Mouse (Mus musculus): ENCODE measurements around the gene Fbh1. TPM values are rescaled to one million over a fixed set of nuclear protein-coding genes. Genes with fewer than 3 reads are reported as not detected.

Fbh1 gene
- 66.8 TPM for polyA plus RNA-seq (2015; fragmentation: Illumina TruSeq; extraction: RNeasy Lipid Tissue Mini Kit (QIAGEN cat#74804); ENCODE audit: low read depth, low replicate concordance)

GRCm38 (mm10) chr2:11777091-11778068 is at the start of gene Fbh1, which contains the start of gene Ankrd16:
TSS of gene Fbh1 (minus strand) at chr2:11777582.
TSS of gene Ankrd16 (plus strand) at chr2:11777876.

GRCm38 (mm10) chr2:11705201-11706025 is 72.0 kb downstream of the Fbh1 start, which contains the start of gene Il15ra:
TSS of gene Il15ra (plus strand) at chr2:11705290.

Other genes with a start within 250 kb of the Fbh1 start
- gene Pfkfb3, start 223.5 kb downstream of the Fbh1 start, polyA plus RNA-seq (2015; fragmentation: Illumina TruSeq; extraction: RNeasy Lipid Tissue Mini Kit (QIAGEN cat#74804); ENCODE audit: low read depth, low replicate concordance), result 26.8 TPM
- 89.6 TPM for gene Rbm17, start 173.4 kb downstream of the Fbh1 start, polyA plus RNA-seq (2015; fragmentation: Illumina TruSeq; extraction: RNeasy Lipid Tissue Mini Kit (QIAGEN cat#74804); ENCODE audit: low read depth, low replicate concordance)
- gene Gm17490, start 151.3 kb downstream of the Fbh1 start, polyA plus RNA-seq (2015; fragmentation: Illumina TruSeq; extraction: RNeasy Lipid Tissue Mini Kit (QIAGEN cat#74804); ENCODE audit: low read depth, low replicate concordance), result not detected
- 0.09 TPM for gene Il2ra, start 134.8 kb downstream of the Fbh1 start, polyA plus RNA-seq (2015; fragmentation: Illumina TruSeq; extraction: RNeasy Lipid Tissue Mini Kit (QIAGEN cat#74804); ENCODE audit: low read depth, low replicate concordance)
- gene Il15ra, start 72.3 kb downstream of the Fbh1 start, polyA plus RNA-seq (2015; fragmentation: Illumina TruSeq; extraction: RNeasy Lipid Tissue Mini Kit (QIAGEN cat#74804); ENCODE audit: low read depth, low replicate concordance), result 11.9 TPM
- 40.2 TPM for gene Ankrd16, start 294 bp upstream of the Fbh1 start, polyA plus RNA-seq (2015; fragmentation: Illumina TruSeq; extraction: RNeasy Lipid Tissue Mini Kit (QIAGEN cat#74804); ENCODE audit: low read depth, low replicate concordance)

Data from brain, adult 10 weeks (tissue).